Mouse (Mus musculus): Measurements from ENCODE around the gene Thsd7a.

DNA sequence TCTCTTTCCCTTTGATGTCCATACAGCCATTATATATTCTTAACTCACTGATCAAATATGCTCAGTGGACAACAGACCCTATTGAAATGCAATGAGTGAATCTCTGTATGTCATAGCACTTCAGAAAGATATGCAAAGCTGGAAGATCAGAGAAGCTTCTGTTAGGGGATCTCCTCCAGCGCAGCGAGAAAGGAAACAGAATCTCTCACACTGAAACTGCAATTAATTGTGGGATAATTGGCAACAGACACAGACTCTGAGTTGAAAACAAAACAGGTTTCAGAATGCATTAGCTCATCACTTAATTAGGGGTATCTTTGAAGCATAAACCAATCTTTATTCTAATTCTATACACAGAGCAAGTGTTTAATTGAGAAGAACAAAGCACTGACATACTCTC, 146.3 kb downstream of the Thsd7a start:
- TF ChIP-seq ZNF384 (IDR thresholded peaks at IDR 0.05; ENCODE audit: low read depth, low read length) (no peak), ZC3H11A (IDR thresholded peaks at IDR 0.05; ENCODE audit: borderline replicate concordance, low read depth, low read length) (no peak), CHD2 (IDR thresholded peaks at IDR 0.05; ENCODE audit: low read depth, low read length) (no peak), HCFC1 (IDR thresholded peaks at IDR 0.05; ENCODE audit: borderline replicate concordance, insufficient read depth, low read length) (no peak)

All from ES-E14 (cell line).